Mouse (Mus musculus): ENCODE measurements at regions not wholly inside any gene's neighbourhood (a gene's known extent, or its start where the extent isn't known, plus 50 kb on each side); places are given as distances from the start of the nearest gene placed in this dataset.

- no peak for TF ChIP-seq CTCF (IDR thresholded peaks at IDR 0.05 in 2 of 3, conservative IDR thresholded peaks at IDR 0.05 in 1 of 3; ENCODE audit: control insufficient read depth in 1 of 3, insufficient read depth in 1 of 3, low read depth in 2 of 3, low read length in 3 of 3, poor library complexity in 1 of 3, severe bottlenecking in 1 of 3)
- TF ChIP-seq POLR2AphosphoS2 (IDR thresholded peaks at IDR 0.05; ENCODE audit: low read length): no peak
- no peak for TF ChIP-seq POLR2A (IDR thresholded peaks at IDR 0.05; ENCODE audit: control insufficient read depth in 1 of 2, insufficient read depth in 1 of 2, low read depth in 1 of 2, low read length in 2 of 2, poor library complexity in 1 of 2)
- no peak for TF ChIP-seq MEF2A (IDR thresholded peaks at IDR 0.05; ENCODE audit: extremely low read depth, insufficient replicate concordance, low read depth, low read length, poor library complexity, severe bottlenecking)
- TF ChIP-seq MXI1 (IDR thresholded peaks at IDR 0.05; ENCODE audit: low read depth, low read length): no peak
- TF ChIP-seq NELFE (IDR thresholded peaks at IDR 0.05; ENCODE audit: low read depth, low read length): no peak
- no peak for TF ChIP-seq BHLHE40 (IDR thresholded peaks at IDR 0.05; ENCODE audit: borderline replicate concordance, low read depth, low read length)
- no peak for TF ChIP-seq MAFK (IDR thresholded peaks at IDR 0.05; ENCODE audit: borderline replicate concordance, low read depth, low read length)
- TF ChIP-seq TBP (IDR thresholded peaks at IDR 0.05; ENCODE audit: low read depth, low read length): no peak
- no peak for TF ChIP-seq MAZ (IDR thresholded peaks at IDR 0.05; ENCODE audit: low read depth, low read length)
- TF ChIP-seq GATA1 (IDR thresholded peaks at IDR 0.05; ENCODE audit: low read depth, low read length): no peak
- TF ChIP-seq EP300 (IDR thresholded peaks at IDR 0.05; ENCODE audit: low read depth in 1 of 2, low read length in 2 of 2): no peak
- TF ChIP-seq MYC (IDR thresholded peaks at IDR 0.05; ENCODE audit: low read depth, low read length): no peak
Observed at GRCm38 (mm10) chr3:121873572-121873971, 58.5 kb upstream of the Abcd3 start.
